Mouse (Mus musculus) G1E-ER4 (cell line): Measurements from ENCODE around the gene Abca8b. TPM values are rescaled to one million over a fixed set of nuclear protein-coding genes. Genes with fewer than 3 reads are reported as not detected.

Source experiments
- GATA1 ChIP-seq: IDR thresholded peaks from one replicate; pipeline ENCODE4 v1.8.0; 2012; ENCODE audit warnings: low read length, inconsistent platforms
- polyA plus RNA-seq: library from polyadenylated mRNA; stranded (reverse); fragments of >175 nt; gene quantifications from 2 replicates; pipeline ENCODE4 v1.2.3, GENCODE M21; 2012

The Abca8b gene
- polyA plus RNA-seq, 1 experiment = not detected

DNA sequence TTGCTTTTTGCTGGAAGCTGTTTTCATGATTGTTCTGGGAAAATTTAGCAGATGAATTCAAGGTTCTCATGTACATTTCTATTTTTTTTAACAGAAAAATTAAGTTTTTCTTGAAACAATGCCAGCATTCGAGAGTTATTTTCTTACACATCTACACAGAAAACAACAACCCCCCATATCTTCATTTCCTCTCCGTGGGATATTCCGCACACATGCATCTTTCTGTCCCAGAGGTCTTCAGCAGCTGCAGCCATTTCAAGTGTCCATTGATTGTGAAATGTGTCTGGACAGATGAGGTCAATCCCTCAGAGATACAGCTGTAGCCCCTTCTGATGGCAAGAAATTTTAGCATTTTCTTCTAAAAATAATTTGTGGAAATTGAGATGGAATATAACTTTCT is 73.4 kb downstream of the Abca8b start:
- no peak for TF ChIP-seq GATA1

DNA sequence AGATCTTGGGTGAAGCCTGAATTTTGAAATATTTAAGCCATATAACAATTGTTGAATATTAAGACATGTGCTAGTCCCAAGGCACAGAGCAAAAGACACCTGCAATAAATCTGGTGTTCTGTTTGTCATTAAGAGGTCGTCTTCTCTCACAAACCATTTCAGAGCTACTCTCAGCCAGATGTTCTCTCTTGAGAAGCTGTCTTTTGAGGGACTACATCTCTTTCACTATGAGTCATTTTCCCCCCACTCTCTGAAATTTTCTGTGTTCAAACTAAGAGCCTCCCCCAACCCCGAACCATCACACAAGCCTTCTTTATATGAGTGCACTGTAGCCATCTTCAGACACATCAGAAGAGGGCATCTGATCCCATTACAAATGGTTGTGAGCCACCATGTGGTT is 76.2 kb downstream of the Abca8b start:
- no peak for TF ChIP-seq GATA1

DNA sequence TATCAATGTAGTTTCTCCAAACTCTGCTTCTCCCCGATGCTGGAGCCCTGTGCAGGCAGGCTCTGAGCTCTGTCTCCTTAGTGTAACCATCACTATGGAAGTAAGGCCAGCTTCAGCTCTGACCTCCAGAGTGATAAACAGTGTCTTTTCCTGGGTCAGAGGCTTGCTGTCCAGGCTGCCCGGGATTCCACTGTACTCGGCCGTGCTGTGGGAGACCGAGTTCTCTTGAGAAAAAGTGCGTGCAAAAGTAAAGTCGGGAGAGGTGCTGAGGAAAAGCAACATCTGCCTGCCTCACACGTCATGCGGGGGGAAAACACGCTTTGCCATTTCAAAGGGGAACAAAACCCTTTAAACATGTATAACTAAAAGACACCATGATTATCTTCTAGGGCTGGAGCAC is 79.0 kb downstream of the Abca8b start:
- no peak for TF ChIP-seq GATA1

DNA sequence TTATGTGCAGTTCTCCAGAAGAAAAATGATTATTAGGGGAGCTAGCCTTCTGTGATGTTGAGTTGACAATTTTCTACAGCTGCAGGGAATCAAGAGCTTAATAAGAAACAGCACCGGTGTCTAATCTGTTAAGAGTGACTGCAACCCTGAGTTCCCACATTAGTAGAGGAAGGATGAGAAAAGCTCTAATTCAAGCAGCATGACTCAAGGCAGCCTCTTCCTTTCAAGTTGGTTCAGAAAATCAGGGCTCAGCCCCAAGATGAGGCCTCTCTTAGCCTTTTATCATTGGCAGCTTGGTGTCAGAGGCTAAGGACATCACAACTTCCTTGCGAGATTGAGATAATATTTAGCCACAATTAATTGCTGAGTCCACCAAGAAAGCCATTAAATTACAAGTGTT is 85.8 kb downstream of the Abca8b start:
- TF ChIP-seq GATA1 = no peak

DNA sequence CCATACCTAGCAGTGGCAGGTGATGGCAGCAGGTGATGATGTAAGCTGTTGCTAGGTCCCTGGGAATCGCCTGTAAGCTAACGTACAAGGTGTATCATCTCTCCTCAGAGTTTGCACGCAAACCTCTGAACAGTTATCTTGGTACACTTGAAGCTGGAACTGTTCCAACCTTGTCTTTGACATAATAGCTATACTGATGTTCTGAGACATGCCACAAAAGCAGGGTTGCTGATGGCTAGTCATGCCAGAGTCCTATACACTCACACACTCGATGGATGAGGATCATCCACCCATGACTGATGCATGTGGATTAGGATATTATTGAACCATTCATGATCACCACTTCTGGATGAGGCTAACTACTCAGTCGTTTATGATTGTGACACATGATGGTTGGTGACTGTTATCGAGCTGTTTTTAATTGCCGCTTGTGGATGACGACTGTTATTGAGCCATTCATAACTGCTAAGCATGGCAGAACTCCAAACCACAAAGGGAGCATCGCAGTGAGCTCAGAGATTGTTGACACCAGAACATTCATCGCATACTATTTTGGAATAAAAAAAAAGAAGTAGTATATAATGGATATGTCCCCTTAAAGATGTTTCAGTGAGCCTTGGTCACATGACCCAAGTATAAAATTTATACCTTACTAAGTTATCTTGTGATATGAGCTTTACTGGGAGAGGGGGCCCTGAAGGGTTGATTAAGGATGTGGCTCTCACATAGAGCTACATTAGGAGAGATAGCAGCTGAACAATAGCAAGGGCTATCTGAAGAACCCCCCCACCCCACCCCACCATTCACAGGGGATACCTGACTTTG is 87.2 kb downstream of the Abca8b start:
- no peak for TF ChIP-seq GATA1

DNA sequence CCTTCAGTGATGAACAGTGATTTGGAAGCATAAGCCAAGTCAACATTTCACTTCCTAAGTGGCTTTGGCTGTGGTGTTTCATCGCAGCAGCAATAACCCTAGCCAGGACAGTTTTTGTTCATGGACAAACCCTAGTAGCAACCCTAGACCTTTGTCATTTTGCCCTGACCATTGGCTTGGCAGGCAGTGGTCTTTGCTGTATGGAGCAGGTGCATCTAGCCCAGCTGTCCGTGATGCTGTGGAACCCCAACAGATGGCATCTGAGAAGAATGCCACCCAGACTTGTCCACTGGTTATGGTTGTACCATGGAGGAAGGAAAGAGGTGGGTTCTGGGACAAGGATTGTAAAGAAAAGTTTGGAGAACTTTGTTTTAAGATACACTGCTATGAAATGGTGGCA is 88.1 kb downstream of the Abca8b start:
- no peak for TF ChIP-seq GATA1

DNA sequence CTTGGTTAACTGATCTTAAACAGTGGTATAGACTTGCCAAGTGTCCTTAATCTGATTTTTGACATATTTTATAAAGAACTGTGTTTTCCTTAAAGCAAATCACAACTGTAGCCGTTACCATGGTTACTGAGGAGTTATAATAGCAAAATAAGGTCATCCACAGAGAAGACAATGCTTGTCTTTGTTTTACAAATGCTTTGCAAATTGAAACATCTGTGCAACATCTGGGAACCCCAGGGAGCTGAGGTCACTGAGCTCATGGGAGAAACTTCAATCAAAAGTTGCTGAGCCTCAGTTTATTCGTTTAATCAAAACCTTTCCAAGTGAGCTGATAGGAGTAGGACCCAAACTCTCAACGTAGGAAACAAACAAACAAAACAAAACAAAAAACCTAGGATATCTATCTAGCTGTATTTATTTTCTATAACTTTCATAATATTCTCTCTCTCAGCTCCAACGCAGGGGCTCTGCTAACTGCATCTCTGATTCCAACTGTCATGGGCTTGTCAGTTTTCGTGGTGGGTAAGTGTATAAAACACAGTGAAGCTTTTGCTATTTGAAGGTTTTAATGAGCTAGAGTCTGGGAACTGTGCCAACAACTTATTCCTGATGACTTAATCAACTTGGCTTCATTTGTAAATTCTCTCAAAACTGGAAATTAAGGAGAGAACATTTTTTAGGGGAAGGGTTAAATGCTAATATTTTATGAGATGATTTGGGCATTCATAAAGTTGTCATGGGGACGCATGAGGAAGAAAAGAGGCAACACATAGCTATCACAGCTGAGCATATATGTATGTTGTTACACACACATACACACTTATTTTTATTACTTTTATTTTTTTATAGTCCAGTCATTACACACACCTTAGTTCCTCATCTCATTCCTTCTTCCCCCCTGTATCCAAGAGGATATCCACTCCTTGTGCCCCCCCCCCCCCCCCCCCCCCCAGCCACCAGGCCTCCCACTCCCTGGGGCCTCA is 92.7 kb downstream of the Abca8b start:
- TF ChIP-seq GATA1 = no peak

DNA sequence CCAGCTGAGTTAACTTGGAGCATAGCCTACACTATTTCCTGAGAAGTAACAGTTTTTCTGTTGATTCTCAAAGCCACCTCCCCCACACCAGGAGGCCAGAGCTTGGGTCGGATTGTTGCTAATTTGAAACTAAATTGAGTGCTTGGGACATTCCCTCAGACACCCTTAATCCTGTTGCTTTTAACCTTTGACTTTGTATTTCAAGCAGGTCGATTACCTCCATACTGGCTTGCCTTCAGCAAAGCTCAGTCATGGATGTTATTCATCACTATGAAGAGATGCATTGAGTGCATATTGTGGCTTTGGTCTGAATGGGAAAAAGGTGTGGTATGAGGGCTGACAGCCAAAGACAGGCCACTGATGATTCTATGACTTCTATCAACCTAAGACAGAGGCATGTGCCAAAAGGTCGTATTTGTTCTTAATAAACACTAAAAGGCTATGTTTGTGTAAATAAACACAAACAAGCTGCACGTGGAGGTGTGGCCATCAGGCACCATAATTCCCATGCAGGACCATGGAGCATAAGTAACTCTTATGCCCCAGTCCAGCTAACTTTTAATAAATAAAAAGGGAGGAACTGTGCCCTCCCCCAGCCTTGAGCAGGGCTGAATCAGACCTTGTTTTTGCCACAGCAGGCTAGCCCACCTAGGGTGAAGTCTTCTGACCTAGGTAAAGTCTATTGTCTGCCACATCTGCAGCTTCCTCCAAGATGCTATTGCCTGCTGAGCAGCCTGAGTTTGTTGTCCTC is 95.0 kb downstream of the Abca8b start:
- TF ChIP-seq GATA1 = no peak

DNA sequence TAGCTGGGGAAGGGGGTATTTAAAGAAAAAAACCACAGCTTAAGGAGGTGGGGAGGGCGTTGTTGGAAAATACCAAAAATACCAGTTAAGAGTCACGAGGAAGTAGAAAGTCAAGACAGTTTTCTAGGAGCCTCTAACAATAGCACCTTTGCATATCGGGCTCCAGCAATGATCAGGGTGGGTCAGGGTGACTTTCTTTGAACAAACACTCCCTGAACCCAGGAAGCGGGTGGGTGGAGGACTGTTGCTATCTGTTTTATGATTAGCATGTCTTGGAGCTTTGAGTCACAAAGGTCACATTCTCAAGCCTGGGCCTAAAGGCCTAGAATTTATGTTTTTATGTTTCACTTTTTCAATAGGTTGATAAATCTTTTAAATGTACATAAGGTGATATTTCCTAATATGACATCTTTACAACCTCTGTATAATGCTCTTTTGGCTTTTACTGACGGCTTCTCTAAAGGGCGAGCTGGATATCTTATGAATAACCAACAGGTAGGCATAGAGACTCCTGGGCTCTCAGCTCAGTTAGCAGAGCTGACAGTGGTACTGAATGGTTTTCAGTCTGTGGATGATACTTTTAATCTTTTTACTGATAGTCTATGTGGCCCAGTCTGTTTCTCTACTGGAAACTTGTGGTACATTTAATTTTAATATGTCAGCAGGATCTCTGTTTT is 96.7 kb downstream of the Abca8b start:
- TF ChIP-seq GATA1 = no peak

DNA sequence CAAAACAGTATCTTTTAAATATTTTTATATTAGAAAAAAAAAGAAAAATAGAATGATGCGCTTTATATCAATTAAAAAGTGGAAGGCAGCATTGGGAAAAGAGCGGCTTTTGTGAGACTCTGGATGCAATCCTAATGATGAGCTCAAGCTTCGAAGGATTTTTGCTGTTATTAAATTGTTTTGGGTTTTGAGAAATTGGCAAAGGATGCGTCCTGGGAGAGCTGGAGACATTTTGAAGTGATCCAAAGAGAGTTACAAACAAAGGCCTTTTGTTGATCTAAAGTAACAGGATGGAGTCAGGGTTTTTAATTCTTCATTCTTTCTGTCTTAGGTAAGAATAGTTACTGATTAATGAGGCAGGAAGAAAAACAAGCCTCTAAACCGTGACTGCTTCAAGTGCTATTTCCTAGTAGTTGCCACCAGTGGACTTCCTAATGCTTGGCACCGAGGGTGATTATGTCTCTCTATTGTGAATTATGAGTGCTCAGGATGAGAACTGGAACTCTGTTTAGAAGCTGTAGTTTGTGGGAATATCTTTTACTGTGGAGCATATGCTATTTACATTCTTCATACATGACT is 99.6 kb downstream of the Abca8b start:
- no peak for TF ChIP-seq GATA1

DNA sequence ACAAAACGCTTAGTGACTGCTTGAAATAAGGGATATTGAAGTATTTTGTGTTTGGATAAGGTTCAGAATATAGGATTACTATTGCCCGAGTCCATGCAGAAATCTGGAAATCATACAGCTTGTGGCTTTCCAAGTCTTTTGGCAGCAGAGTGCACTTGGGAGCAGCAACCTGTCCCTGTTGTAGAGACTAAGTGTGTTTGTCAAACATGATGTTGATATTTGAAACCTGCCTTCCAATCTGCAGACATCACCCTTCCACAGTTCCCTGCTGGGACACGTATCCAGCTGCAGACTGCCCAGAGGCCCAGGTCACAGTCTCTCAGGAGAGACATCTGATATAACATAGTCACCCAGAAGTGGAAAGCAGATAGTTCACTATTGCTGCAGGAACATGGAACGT is 100.1 kb downstream of the Abca8b start:
- TF ChIP-seq GATA1 = no peak

DNA sequence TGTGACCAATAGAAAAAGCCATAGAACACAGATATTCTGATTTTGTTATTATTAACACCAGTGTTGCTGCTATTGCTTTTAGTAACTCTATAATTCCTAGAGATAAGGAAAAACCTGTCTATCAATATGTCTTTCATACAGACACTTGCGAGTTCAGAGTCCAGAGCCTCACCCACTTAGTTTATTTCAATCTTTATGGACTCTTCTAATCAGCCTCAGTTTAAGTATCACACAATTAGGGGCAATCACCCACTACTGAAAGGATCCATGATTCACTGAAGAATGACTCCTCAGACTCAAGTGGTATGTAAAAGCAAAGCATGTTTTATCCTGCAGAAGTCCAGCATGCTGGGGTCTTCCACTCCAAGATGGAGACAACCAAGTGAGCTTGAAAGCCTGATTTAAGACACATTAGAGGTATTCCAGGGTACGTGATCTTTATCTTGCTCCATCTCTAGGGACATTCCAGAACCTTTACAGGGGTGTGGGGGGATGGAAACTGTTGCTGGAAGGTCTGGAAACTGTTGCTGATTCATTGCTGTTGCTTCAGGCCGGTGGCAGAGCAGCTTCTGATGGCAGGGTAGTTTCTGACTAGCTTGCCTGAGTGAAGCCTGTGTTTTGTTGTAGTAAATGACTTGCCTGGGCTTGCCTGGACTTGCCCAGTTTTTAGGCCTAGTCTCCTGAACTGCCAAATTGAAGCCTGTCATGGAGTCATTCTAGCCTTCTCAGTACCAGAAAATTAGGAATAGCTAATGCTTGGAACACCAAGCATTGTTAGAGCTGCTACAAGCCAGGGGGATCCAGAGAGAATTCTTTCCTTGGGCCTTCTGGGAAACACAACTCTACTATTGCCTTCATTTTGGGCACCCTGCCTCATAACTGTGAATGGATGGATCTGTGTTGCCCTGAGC is 101.5 kb downstream of the Abca8b start:
- no peak for TF ChIP-seq GATA1

DNA sequence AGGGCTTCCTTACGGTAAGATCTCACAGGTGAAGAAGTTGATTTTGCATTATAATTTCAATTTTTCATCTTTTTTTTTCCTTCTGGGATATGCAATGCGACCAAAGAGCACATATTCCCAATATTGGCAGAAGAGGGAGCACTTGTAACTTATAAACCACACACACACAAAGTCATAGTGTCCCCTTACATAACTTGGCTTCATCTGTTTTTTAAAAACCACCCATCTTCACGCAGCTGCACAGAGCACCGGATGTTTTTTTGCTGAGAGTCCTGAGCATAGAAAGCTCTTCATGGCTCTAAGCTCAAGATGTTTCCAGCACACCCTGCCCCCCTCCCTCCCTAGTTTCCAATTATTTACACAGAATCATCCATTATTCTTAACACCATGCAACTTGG is 103.7 kb downstream of the Abca8b start:
- TF ChIP-seq GATA1 = no peak
